Mouse (Mus musculus) cerebellum, adult 9-10 months (tissue): ENCODE measurements around the gene Stk11.
A peak's percentile ranks its signal among the peaks of the same experiment; 100 is the strongest.

ENCODE experiments used
- DNase-seq: peaks from one replicate; pipeline ENCODE4 v3.0.0; 2022

The Stk11 gene

GRCm38 (mm10) chr10:80173358-80173757, 57.8 kb downstream of the Stk11 start:
- peak; percentile 65 for DNase-seq

DNA sequence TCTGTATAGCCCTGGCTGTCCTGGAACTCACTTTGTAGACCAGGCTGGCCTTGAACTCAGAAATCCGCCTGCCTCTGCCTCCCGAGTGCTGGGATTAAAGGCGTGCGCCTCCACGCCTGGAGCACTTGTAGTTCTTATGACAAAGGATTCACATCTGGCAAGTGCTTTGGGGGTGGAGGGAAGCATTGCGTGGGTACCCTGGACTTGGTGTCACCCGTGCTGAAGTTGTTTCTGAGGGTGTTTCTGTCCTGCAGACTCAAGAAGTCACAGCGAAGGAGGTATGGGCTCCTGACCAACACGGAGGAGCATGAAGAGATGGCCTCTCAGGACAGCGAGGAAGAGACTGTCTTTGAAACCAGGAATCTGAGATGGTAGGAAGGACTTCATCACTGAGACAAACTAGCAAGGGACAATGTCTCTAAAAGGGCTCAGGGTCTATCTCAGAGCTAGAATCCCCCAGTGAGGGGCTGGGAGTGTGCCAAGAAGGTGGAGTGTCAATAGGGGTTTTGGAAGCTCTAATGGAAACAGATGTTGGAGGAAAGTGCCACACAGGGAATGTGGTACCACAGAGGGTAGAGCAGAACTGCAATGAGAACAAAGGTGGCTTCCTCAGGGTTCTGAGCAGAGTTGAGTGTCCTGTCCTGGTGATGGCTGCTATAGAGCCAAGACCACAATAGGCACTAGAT, 58.5 kb downstream of the Stk11 start:
- peak; percentile 69 for DNase-seq

DNA sequence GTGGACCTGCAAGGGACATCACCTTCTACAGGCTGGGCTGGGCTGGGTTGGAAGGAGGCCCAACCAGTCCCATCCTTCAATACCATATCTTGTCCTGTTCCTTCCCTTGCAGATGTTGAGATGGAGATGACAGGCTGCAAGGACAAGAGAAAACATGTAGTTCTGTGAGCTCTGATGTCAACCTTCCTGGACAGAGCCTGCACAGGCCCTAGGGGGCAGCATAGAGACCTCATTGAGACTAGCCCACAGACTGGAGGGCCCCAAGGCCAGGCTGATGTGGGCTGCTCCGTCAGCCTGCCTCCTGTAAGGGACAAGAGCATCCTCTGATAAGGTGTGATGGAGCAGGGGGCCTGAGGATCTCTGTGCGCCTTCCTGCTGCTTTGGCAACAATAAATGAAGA, 59.1 kb downstream of the Stk11 start:
- peak; percentile 62 for DNase-seq

DNA sequence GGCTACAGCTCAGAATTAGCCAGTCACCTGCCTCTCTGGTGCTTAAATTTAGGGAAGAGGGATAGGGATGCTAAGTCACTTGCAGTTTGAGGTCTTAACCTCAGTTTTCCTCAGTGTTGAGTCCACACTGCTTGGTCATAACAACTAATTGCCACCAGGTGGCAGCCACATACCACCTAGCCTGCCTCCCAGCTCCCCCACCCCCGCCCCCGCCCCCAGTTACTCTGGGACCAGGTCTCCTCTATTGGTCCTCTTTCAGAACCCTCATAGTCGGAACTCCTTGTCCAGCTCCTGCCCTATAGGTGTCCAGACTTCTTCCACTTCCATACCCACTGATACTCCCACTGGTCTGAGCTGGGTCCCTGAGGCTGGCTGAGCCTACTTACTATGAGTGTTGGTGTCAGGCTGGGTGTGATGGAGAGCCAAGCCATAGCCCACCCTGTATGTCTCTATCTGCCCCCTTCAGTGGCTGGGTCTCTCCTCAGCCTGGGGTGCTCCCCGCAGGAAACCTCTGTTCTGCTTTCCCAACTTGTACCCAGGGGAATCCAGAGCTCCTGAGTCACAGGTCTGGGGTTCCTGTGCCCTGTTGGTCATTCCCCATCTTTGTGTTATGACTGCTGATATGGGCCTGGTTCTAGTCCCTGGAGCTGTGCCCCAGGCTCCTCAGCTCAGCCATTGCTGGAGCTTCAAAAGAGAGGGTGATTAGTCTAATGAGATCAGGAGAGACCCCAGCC, 60.1 kb downstream of the Stk11 start:
- peak; percentile 69 for DNase-seq

- DNase-seq, result no peak
Measured at GRCm38 (mm10) chr10:80176270-80176834, 60.7 kb downstream of the Stk11 start.

DNA sequence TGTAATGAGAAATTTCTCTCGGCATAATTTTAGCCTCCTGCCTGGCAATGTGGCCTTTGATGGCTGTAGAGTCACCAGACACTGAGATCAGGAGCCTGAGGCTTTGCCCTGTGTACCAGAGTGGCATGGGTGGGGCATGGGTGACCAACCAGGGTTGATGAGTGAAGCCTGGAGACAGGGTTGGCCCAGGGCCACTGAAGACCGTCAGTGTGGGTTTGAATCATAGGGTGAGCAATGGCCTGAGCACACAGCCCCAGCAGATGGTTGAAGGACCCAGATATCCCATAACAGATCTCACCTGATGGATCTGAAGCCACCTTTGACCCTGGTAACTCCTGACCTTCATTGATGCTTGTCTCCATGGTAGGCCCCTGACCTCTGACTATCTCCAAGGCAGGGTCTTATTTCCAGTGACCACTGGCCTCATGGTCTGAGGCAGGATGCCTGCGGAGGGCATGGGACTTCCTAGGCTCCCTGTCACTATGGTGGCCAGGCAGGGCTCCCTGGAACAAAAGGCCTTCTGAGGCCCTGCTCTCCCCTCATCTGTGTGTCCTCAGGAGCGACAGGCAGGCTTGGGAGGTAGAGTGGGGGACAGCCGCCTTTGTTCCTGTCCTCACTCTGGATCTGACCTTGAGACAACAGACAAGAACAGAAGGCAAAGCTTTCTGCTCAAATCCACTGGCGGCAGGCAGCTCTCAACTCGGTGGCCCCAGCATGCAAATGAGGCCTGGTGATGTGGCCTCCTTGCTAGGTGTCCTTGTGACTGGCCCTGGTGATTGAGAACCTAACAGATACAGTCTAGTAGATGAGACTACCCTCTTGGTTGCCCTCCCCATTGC, 62.1 kb downstream of the Stk11 start:
- no peak for DNase-seq

DNA sequence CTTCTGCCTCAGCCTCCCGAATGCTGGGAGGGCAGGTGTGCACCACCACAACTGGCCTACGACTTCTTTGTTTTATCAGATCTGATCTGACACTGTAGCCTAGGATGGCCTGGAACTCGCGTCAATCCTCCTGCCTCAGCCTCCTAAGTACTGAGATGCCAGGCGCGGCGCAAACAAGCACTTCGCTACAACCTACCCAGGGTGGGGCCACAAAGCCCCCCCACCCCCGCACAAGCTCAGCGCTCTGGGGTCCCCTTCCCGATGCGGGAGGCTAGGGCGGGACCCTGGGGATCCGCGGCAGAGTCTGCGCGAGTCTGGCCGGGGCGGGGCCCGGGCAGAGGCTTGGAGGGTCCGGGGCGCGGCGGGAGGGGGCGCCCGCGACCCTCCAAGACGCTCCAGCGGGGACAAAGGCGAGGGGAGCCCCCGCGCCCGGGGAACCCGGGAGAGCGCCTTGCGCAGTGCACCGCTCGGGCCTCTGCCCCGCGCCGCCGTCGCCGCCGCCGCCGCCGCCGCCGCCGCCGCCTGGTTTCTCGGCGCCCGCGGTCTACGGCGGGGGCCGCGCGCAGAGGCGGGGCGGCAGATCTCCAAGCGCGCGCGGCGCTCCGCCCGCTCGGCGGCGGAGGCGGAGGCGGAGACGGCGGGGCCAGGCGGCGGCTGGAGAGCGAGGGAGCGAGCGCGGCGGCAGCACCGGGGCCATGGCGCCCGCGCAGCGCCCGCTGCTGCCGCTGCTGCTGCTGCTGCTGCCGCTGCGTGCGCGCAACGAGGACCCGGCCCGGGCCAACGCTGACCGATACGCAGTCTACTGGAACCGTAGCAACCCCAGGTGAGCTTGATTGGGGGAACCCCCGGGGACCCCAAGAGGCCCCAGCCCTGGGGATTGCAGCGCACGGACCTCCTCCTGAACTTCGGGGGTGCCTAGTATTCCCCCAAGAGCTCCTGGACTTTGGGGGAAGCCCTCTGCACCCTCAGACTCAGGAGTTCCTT, 63.8 kb downstream of the Stk11 start, which contains the start of gene Efna2:
Gene Efna2, plus strand, starts transcription at position 415 of the 984 bp plus-strand sequence.
- peak; percentile 59 for DNase-seq
